Mouse (Mus musculus) left cerebral cortex, adult 11 months (tissue): ENCODE data around the gene Gm37240.
"Not testable (repeated sequence)": the region's sequence is repeated elsewhere in the genome, so short reads cannot be mapped to it uniquely, and the experiment has no call there.

ENCODE experiments used
- DNase-seq: peaks from one replicate; pipeline ENCODE4 v3.0.0; 2022; ENCODE audit warnings: low spot score

Gene Gm37240

DNA sequence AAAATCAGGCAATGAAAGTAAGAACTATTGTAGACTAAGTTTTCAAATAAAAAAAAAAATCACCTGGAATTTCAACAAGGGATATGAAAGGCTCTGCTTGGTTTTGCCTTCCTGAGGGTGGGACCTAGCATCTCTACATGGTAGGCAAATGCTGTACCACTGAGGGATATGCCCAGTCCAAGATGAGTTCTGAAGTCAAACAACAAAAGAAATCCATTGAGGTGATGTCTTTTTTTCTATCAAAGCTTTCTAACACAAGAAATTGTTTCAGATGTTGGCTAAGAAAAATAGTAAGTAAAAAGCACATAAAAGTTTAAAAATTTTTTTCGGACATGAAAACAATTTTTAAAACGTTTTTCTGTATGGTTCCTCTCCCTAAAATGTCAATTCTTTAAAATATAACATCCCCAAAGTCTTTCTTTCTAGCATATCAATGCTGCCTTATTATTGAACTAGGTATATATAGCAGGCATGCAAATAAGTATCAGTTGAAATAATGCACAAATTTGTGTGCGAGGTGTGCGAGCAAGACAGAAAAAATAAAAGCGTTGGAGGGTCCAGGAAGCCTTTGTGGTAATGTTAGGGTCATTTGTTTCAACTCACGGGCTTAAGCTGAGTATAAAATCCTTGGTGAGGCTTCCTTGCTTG, 314.0 kb downstream of the Gm37240 start:
- DNase-seq = no peak

DNA sequence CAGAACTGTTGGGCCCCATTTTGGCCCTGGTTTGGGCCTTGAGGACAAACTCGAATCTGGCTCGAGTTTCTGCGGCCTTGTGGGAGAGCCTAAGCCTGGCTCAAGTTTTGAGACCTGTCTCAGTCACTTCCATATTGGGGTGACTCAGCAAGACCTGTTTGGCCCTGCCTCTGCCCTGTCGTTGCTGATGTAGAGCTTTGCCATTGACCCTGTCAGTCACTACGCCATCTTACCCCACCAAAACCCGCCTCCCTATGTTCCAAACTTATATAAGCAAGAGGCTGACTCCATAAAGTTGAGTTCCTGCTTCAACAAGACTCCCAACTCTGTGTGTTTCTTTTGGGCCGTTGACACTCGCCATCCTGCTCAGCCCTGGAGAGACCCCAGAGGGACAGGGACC, 314.8 kb downstream of the Gm37240 start:
- DNase-seq = not testable (repeated sequence)

DNA sequence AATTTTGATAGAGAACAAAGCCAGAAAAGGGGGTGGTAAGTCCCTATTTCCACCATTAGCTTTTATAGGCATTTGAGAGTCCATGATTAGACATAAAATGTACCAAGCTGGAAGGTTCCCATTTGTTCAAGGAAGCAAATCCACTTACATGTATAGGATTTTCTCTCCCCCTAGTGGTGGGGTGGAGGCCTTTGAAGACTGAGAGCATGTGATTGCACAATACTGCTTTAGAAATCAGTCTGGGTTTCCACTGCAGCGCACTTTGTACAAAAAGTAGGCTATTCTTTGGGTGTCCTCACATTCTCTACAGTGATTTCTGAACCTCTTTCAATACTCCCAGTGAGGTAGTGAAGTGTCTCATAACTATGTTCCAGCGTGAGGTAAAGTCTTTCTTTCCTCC, 316.0 kb downstream of the Gm37240 start:
- peak; percentile 82 for DNase-seq

DNA sequence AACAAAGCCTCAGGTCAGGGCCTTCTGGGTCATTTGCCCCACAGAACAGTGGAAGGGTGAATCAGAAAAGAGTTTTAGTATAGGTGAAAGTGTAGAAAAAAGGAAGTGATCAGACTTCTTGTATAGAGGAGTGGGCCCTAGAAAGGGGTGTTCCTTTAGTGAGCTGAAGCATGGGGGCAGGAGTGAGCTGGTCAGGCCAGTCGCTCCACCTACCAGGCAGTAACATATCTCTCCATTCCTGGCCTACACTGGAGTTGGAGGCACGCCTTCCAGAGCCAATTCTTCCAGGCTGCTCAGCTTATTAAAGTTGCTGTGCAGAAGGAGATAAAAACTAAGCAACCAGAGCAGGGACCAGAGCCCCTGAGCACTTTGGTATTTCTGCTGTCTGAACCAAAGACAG, 322.7 kb downstream of the Gm37240 start:
- no peak for DNase-seq

DNA sequence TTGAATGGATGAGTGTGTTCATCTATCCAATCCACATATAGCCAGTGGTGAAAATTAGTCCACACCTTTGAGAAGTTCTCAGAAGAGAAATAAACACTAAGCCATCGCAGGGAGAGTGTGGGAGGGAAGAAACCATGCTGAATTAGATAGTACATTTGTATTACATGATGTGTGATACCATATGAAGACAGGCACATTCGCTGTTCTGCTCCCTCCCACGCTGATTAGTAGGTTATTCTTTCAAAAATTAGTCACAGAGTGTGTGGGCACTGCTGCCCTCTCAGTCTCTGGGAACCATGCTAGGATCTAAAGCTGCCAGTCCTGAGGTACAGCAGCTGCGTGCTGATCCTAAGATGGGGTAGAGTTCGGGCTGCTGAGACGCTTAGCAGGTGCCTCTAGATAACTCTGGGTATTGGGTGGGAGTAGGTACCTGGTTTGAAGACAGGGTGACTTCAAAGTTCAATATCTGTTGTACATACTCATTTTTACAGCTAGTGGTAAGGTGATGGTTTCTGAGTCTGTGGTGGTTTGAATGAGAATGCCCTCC, 333.5 kb downstream of the Gm37240 start:
- DNase-seq = peak; percentile 46

DNA sequence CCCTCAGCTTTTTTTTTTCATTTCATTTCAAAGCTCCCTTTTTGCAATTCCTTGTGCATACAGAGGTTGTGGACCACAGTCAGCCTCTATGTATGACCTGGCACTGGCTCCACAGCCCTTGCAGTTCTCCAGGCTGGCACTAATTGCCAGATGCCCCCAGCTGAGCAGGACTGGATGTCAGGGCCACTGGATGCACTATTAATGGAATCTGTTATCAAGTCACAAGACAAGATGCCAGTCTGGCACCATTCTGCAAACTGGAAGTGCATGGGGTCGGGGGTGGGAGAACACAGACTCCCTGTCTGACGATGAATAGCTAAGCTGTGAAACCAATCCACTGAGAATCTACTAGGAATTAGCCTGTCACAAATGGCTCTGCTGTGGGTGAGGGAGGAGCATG, 336.0 kb downstream of the Gm37240 start:
- DNase-seq = no peak

DNA sequence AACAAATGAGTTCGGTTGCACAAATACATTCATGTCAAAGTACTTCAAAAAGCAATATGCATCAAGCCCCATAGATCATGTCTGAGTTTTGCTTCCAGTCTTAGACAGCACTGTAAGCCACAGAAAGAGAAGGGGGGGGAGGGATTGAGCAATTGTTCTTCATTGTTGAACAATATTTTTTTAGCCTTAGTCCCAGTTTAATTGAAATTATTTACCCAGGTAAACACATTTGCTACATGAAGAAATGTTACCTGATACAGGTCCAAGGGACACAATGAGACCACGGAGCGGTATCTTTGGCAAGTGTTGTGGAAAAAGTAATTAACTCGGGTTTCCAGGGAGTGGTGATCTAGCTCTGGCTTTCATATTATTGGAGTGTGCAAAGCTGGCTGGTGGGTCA, 337.0 kb downstream of the Gm37240 start:
- DNase-seq = no peak

DNA sequence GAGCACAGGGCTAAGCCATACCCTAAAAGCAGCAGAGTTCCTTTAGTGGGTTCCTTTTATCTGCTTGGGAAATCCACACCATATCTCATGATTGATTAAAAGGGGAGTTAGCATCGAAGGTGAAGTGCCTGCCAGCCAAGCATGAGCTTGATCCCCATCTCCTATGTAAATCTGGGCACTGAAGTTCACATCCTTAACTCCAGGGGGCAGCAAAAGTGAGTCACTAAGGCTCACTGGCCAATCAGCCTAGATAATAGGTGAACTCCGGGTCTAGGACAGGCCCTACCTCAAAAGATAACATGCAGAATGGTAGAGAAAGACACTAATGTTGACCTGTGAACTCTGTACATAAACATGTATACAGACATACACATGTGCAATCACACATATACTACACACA, 343.7 kb downstream of the Gm37240 start:
- no peak for DNase-seq

DNA sequence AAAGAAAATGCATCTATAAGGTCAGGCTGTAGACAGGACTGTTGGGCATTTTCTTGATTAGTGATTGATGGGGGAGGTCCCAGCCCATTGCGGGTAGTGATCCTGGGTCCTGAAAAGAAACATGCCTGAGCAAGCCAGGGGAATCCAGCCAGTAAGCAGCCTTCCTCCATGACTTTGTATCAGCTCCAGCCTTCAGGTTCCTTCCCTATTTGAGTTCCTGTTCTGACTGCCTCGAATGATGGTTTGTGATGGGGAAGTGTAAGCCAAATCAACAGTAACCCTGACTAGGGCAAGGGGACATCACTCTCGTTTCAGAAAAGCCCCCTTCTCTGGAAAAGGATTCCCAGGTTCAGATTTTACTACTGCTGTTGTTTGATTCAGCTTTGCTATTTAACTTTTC, 344.6 kb downstream of the Gm37240 start:
- no peak for DNase-seq

DNA sequence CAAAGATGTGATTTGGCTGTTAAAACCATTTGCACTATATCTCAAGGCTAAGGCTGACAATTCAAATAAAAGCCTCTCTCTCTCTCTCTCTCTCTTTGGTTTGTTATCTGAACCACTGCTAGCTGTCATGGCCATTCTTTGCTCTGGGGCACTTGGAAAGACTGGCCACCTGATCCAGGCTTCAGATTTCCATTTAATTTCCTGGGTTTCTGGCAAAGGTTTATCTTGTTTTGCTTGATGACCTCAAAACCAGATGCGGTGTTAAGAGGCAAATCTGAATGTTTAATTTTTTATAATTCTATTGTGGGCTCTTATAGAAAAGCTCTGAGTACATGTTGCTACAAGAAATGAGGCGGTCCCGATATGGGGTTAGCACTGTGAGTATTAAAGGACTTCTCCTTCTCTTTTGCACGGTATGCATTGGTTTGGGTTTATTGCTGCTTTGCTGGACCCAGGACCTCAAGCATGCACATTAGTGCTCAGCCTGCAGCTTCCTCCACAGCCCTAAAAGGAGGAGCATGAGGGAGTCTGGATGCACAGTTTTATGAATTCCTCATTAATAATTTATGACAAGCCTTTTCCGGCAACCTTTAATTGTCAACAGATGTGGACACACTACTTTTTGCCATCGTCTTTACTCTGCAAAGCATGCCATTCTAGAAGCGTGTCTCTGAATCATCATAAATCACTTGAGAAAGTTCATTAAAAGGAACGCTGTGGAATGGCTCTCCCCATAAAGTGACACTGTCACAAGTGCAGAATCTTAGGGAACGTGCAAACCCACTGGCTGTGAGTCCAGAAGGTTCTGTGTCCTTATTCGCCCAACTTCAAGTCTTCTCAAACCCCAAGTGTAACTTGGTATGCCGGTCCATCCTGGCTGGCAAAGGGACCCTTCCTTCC, 351.4 kb downstream of the Gm37240 start:
- DNase-seq = no peak

DNA sequence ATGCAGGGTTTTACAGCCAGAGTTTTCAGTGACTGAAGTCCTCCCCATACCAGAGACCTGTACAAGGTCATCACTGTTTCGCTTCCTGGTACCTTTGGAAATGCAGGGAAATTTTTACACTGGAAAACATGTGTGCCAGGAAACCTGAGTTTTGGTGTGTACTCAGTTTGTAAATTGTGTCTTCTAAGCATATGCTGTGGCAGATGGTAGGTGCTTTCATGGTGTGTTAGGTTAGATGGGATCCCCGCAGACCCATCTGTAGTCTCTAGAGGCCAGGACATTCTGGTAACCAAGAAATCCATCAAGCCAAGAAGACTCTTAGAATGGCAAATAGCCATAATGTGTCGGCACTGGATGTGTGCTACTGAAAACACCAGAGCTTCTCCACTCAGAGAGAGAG, 352.3 kb downstream of the Gm37240 start:
- no peak for DNase-seq

DNA sequence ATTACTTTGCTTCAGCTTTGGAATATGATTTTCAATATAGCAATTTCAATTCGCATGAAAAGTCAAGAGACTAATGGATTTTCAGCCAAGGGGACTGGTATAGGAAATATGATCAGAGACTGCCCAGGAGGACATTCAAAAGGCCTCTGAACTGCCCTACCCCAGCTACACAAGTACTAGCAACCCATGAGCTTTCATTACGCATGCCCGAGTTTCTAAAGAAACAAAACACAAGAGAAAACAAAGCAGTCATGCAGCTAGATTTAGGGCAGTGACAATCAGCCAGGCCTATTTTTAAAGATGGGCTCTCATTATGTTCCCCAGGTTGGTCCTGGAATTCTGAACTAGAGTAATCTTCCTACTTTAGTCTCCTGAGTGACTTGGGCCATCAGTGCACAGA, 354.9 kb downstream of the Gm37240 start:
- no peak for DNase-seq

DNA sequence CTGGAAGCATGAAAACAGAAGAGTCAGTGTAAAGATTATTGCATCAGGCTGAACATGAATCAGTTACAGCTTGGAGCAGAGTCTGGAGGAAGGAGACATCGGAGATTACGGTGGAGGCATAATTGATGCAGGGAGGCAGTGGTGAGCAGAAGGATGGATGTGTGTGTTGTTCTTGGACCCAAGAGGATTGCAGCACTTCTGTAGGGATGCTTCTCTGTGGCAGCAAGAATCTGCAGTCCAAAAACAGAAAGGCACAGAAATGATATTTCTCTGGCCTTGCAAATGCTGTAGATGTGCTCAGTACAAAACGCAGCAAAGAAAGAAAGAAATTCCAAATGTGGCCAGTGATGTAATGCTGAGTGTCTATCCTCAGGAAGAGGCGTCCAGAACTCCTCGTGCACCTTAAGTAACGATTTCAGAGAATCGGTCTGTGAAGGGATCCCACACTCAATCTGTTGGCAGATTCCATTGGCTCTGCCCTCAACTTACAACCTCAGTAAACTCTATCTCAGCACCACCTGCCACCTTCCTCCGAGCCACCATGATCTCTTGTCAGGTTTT, 356.6 kb downstream of the Gm37240 start:
- DNase-seq = peak; percentile 51

DNA sequence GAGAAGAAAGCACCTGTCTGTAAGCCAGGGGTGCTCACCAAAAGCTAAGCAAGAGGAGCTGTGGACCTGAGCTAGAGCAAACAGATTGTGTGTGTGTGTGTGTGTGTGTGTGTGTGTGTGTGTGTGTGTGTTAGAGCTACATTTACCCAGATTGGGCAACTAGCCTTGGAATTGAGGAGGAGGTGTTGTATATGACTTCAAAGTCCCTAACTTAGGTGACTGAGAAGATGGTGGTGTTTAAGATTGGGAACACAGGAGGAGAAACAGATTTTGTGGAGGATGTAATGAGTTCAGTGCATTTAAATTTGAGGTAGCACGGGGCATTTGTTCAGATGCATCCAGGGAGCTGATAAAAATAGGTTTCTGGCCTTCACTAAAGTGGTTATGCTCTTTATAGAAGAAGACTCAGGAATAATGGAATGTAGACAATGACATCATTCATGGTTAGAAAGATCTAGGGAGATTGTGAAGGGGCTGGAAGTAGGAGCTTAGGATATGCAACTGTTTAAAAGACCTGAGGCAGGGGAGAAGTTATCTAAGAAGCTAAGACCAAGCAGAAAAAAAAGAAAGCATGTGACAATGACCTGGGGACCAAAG, 365.9 kb downstream of the Gm37240 start:
- peak; percentile 81 for DNase-seq

DNA sequence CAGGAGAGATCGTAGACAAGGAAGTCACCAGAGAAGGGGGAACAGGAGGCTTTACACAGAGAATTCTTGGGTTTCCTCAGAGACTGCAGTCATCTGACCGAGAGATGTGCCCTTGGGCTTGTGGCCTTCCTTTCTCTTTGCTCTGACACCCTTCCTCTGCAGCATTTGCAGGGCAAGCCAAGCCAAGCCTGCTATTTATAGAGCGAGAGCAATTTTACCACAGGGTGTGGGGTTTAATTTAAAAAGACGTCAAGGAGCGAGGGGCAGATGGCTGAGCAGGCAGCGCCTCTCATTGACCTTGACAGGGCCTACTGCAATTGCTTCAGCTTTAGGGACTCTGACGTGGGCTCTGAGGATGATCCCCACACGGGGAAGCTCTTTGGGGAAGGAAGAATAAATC, 368.6 kb downstream of the Gm37240 start:
- no peak for DNase-seq

DNA sequence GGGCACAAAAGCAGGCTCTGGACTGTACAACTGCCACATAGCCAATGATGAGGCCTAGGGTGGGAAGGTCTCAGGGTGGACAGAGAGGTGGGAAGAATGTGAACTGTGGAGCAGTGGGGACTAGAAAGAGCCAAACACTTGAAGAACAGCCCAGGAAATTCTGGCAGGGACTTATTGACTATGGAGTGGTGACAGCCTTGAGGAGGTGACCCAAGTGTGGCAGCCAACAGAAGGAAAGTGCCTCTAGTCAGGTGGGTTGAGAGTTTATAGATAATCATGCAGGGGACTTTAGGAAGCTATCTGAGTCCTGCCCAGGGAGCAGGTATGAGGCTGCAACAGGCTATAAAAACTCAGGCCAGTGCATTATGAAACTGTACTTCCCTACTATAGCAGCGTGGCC, 369.2 kb downstream of the Gm37240 start:
- DNase-seq = no peak

DNA sequence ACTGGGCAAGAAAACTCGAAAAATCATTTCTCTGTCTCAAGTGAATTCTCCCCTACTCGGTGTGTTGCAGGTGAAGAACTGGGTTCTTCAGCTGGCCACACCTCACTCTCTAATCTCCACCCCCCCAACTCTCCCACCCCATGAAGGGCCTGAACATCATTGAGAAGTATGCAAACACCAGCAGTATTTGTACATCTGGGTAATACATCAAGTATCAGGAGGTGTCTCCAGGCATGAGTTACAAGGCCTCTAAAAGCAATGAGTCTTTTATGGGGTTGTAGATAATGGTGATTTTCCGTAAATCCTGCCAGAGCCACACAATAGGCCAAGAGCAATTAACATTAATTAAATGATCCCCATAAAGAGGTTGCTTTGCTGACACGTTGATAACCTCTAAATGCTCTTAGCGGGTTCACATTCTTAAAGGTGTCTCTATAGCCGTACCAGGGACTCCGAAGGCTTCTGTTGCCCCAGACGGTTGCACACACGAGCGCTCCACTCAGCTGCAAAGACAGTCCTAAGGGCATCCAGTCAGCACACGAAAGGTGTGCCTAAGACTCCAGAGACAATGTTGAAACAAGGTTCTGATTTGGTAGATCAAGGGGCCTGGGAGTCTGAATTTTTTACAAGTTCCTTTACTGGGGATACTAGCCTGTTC, 370.4 kb downstream of the Gm37240 start:
- DNase-seq = no peak

DNA sequence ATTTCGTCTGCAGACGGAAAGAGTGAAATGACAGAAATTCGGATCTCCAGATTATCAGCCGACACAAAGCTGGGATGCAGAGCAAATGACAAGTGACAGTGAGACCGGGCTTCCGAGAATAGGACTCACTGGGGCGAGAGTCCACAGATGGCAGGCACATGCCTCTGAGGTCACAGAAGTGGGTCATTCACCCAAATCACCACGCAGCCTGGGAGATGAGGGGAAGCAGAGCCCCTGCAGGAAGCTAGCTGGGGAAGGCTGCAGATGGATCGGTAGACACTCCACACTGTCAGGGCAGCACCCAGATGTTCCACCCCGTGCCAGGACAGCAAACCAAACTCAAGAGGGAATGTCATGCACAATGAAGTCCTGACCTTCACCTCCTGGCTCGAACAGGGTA, 372.6 kb downstream of the Gm37240 start:
- no peak for DNase-seq

DNA sequence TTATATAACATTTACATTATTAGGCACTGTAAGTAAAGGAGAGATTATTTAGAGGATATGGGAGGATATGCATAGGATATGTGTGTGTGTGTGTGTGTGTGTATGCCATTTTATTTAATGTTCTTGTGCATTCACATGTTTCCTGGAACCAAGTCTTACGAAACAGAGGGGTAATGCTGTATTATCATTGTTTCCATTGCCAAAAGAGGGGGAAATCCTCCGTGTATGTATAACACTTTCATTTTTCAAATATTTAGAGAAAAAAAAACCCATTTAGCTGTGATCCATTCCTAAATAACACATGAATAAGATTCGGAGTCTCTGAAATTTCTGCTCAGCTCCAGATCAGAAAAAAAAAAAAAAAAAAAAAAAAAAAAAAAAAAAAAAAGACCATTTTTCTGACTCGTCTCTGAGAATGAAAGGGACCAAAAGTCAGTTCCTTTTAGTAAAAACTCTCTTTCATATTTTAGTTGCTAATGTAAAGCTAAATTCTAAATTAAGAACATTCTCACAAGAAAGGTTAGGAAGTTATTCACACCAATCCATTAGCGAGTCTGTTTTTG, 378.5 kb downstream of the Gm37240 start:
- DNase-seq = no peak

DNA sequence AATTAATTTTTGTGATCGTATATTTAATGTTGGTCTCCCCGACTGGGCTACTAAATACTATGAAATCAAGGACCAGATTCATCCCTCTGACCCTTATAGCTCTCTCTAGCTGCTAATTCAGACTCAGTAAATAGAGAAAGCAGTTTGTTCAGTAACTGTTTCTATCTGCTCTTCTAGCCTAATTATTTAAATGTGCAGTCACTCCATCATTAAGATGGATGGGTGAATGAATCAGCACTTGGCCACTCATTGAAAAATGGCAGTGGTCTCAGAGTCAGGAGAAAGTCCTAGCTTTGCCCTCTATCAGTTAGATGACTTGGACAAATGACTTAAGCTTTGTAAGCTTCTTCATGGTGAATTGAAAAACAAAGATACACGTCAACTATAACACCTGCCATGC, 387.2 kb downstream of the Gm37240 start:
- DNase-seq = no peak

DNA sequence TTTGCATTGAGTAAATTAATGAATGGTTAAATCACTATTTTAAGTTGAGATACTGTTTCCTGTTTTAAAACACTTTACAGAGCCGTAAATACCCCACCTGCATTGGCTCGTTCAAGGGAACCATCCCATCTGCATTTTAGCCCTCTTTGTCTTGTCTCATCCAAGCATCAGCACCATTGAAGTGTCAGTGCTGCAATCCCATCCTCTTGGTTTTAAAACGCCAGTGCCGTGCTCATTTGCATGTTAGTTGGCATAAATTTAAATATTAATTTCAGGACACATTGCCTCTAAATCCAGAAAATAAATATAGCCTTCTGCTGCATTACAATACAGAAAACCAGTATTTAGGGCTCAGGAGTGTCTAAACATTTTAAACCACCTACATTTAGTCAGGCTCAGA, 391.2 kb downstream of the Gm37240 start:
- no peak for DNase-seq

DNA sequence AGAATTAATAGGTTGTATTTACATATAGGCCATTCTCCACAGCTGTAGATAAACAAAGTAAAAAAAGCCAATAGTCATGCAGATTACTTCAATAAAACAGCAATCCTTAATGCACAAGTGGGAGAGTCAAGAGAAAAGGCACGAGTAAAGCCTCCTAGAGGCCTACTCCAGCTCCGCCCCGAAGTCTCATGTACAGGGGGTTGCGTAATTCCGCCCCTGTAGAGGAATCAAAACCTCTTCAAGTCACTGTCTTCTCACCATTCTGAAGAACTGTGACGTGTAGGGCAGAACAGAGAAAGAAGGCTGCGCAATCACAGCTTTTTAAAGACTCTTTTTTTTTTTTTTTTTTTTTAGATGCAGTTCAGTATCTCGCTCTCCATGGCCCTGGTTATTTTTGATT, 393.5 kb downstream of the Gm37240 start:
- no peak for DNase-seq
